9 mouse cellular contexts compared by ENCODE assay signal in genomic region chr11:5017506-5017905, GRCm38 (mm10). TPM values are rescaled to one million over a fixed set of nuclear protein-coding genes. Genes with fewer than 3 reads are reported as not detected.
DNase-seq lines count a peak whose midpoint lies in the region; ATAC-seq and TF ChIP-seq lines count a peak whose summit lies in the region.
"Had no signal": no experiment of that assay in that cellular context is flagged by ENCODE, and none has a peak within 500 bp of the region (broad histone marks: within the 10 kb centered on the region; RNA-seq: fewer than 3 reads in every experiment).

No protein-coding gene starts in this region.

- intact Hi-C loops in gastrocnemius, adult 2 months (cut with DNase I): no loop called here
- intact Hi-C loops in gastrocnemius, postnatal 14 days (cut with DNase I; ENCODE audit: low total_unique reads): no loop called here

- peaks cover 81% of the 10 kb centered on the region for H3K36me3 ChIP-seq in liver, embryonic 14.5 days (replicated peaks; ENCODE audit: control insufficient read depth, insufficient read depth, low read depth)
- peaks cover 15% of the 10 kb centered on the region for H3K36me3 ChIP-seq in ES-Bruce4 (ENCODE audit: control insufficient read depth, insufficient read depth, low read length, poor library complexity, severe bottlenecking)
- H3K36me3 ChIP-seq in midbrain, embryonic 13.5 days: peaks cover 89% of the 10 kb centered on the region

- ATAC-seq in liver, embryonic 14.5 days (ENCODE audit: insufficient read depth): no peak
- ATAC-seq in midbrain, embryonic 13.5 days: no peak

- H3K4me3 ChIP-seq in gastrocnemius, adult 2 months: no peak overlapping the region
- no peak overlapping the region for H3K4me3 ChIP-seq in liver, embryonic 14.5 days (ENCODE audit: insufficient read depth in 1 of 2, low read depth in 2 of 2, low read length in 2 of 2)
- no peak overlapping the region for H3K4me3 ChIP-seq in ES-Bruce4 (ENCODE audit: low read depth, low read length)
- H3K4me3 ChIP-seq in midbrain, embryonic 13.5 days (replicated peaks): no peak overlapping the region
- H3K4me3 ChIP-seq: hindbrain, embryonic 15.5 days had no signal

- H3K4me2 ChIP-seq in liver, embryonic 14.5 days (ENCODE audit: low read depth): no peak overlapping the region
- H3K4me2 ChIP-seq in midbrain, embryonic 13.5 days (replicated peaks): no peak overlapping the region
- H3K4me2 ChIP-seq: hindbrain, embryonic 15.5 days had no signal

- peak; percentile 20; the same call in 1 of the 2 replicates for TF ChIP-seq CTCF in gastrocnemius, adult 2 months (IDR thresholded peaks at IDR 0.05)
- peak; percentile 61 for TF ChIP-seq CTCF in liver, embryonic 14.5 days (IDR thresholded peaks at IDR 0.05; ENCODE audit: low read depth)
- peak; percentile 20 for TF ChIP-seq CTCF in ES-Bruce4 (IDR thresholded peaks at IDR 0.05; ENCODE audit: low read depth, low read length)
- TF ChIP-seq CTCF in brain, embryonic 14.5 days (IDR thresholded peaks at IDR 0.05; ENCODE audit: borderline replicate concordance, extremely low read depth, insufficient read depth, insufficient read length): peak; percentile 50; the same call in 1 of the 2 replicates

- no peak overlapping the region for H3K9ac ChIP-seq in liver, embryonic 14.5 days (replicated peaks)
- H3K9ac ChIP-seq in ES-Bruce4 (ENCODE audit: low read depth, poor library complexity, severe bottlenecking): no peak overlapping the region
- H3K9ac ChIP-seq in midbrain, embryonic 13.5 days (replicated peaks): no peak overlapping the region
- H3K9ac ChIP-seq: hindbrain, embryonic 15.5 days had no signal

- TF ChIP-seq POLR2A in ES-Bruce4 (IDR thresholded peaks at IDR 0.05; ENCODE audit: insufficient read depth, low read length): no peak
- TF ChIP-seq POLR2A in brain, embryonic 14.5 days (IDR thresholded peaks at IDR 0.05; ENCODE audit: borderline replicate concordance, extremely low read depth, insufficient read depth, insufficient read length, poor library complexity, severe bottlenecking): no peak

- no peaks in the 10 kb centered on the region for H3K9me3 ChIP-seq in liver, embryonic 14.5 days (ENCODE audit: control insufficient read depth, low read length)
- H3K9me3 ChIP-seq in ES-Bruce4 (replicated peaks; ENCODE audit: control insufficient read depth, insufficient read depth, low read length, poor library complexity, severe bottlenecking): no peaks in the 10 kb centered on the region
- H3K9me3 ChIP-seq in midbrain, embryonic 13.5 days: no peaks in the 10 kb centered on the region
- H3K9me3 ChIP-seq: hindbrain, embryonic 15.5 days had no signal

- H3K27me3 ChIP-seq in liver, embryonic 14.5 days (ENCODE audit: control insufficient read depth, insufficient read depth, low read length): no peaks in the 10 kb centered on the region
- no peaks in the 10 kb centered on the region for H3K27me3 ChIP-seq in ES-Bruce4 (ENCODE audit: control insufficient read depth, insufficient read depth, low read length, poor library complexity, severe bottlenecking)
- H3K27me3 ChIP-seq in midbrain, embryonic 13.5 days: no peaks in the 10 kb centered on the region
- H3K27me3 ChIP-seq: hindbrain, embryonic 15.5 days had no signal

- no peaks in the 10 kb centered on the region; a peak in 1 of 4 replicates for H3K4me1 ChIP-seq in liver, embryonic 14.5 days (replicated peaks; ENCODE audit: control insufficient read depth in 2 of 2, insufficient read depth in 2 of 2, low read length in 1 of 2)
- no peaks in the 10 kb centered on the region for H3K4me1 ChIP-seq in ES-Bruce4 (ENCODE audit: control insufficient read depth, insufficient read depth, low read length)
- H3K4me1 ChIP-seq in midbrain, embryonic 13.5 days (replicated peaks): no peaks in the 10 kb centered on the region
- H3K4me1 ChIP-seq: hindbrain, embryonic 15.5 days had no signal

- TF ChIP-seq EP300 in liver, embryonic 14.5 days (IDR thresholded peaks at IDR 0.05; ENCODE audit: low read depth): no peak
- TF ChIP-seq EP300 in ES-Bruce4 (IDR thresholded peaks at IDR 0.05; ENCODE audit: insufficient read depth, low read depth, low read length): no peak

- 70% methylated on average over 6 of the region's 6 CpGs for WGBS in liver, embryonic 14.5 days (ENCODE audit: insufficient replicate concordance)
- WGBS in midbrain, embryonic 13.5 days: 78% methylated on average over 6 of the region's 6 CpGs

- H3K27ac ChIP-seq in gastrocnemius, adult 2 months: no peak overlapping the region
- H3K27ac ChIP-seq in liver, embryonic 14.5 days: no peak overlapping the region
- H3K27ac ChIP-seq in ES-Bruce4 (ENCODE audit: insufficient read depth, low read length): no peak overlapping the region
- H3K27ac ChIP-seq in midbrain, embryonic 13.5 days: no peak overlapping the region
- H3K27ac ChIP-seq: hindbrain, embryonic 15.5 days had no signal

- no peak for DNase-seq in gastrocnemius, adult 2 months
- no peak for DNase-seq in gastrocnemius, postnatal 14 days
- DNase-seq in liver, embryonic 14.5 days (ENCODE audit: low read depth in 3 of 3, low spot score in 3 of 3): no peak
- no peak for DNase-seq in liver
- no peak for DNase-seq in brain, embryonic 14.5 days (ENCODE audit: low read depth)
- no peak for DNase-seq in yolk sac, embryonic 10.5 days (ENCODE audit: low spot score)

RNA-seq across cellular contexts. Expression of gene Ap1b1, which starts 30.9 kb away (rescaled TPM):
- 10 to 100 TPM; 35.8 to 40.5 TPM for total RNA-seq in gastrocnemius, adult 2 months (2021)
- 10 to 100 TPM; 31.6 to 41.1 TPM for total RNA-seq in gastrocnemius, postnatal 14 days (2021)
- 54.1 and 58.8 TPM in 2 replicates for polyA plus RNA-seq in liver, embryonic 14.5 days (2012; rRNA removed)
- polyA plus RNA-seq in liver, embryonic 14.5 days (2014; fragmentation: Nextera tagmentation; extraction: Ambion mirVana): 64.1 and 77.8 TPM in 2 replicates
- 55.4 and 61.2 TPM in 2 replicates for polyA plus RNA-seq in ES-Bruce4 (2011; ENCODE audit: insufficient read depth, insufficient read length, low read depth, missing spikeins)
- 110 and 115 TPM in 2 replicates for polyA plus RNA-seq in brain, embryonic 14.5 days (2012; rRNA removed)
- 87.2 and 93.9 TPM in 2 replicates for polyA plus RNA-seq in midbrain, embryonic 13.5 days (2015; fragmentation: Nextera tagmentation; extraction: Ambion mirVana)

RNA-seq across cellular contexts. Expression of gene Rasl10a, which starts 40.4 kb away (rescaled TPM):
- not detected for total RNA-seq in gastrocnemius, adult 2 months (2021)
- under 1 TPM in 1 of 2 experiments, not detected in 1; 0.25 TPM for total RNA-seq in gastrocnemius, postnatal 14 days (2021)
- polyA plus RNA-seq in liver, embryonic 14.5 days (2012; rRNA removed): 0.21 and 0.32 TPM in 2 replicates
- 0.34 and 0.38 TPM in 2 replicates for polyA plus RNA-seq in liver, embryonic 14.5 days (2014; fragmentation: Nextera tagmentation; extraction: Ambion mirVana)
- polyA plus RNA-seq in ES-Bruce4 (2011; ENCODE audit: insufficient read depth, insufficient read length, low read depth, missing spikeins): 4.2 and 4.4 TPM in 2 replicates
- 0.41 and 0.48 TPM in 2 replicates for polyA plus RNA-seq in brain, embryonic 14.5 days (2012; rRNA removed)
- 0.55 and 0.66 TPM in 2 replicates for polyA plus RNA-seq in midbrain, embryonic 13.5 days (2015; fragmentation: Nextera tagmentation; extraction: Ambion mirVana)

RNA-seq across cellular contexts. Expression of gene Gas2l1, which starts 47.6 kb away (rescaled TPM):
- total RNA-seq in gastrocnemius, adult 2 months (2021): 1 to 10 TPM; 3.6 to 5.0 TPM
- total RNA-seq in gastrocnemius, postnatal 14 days (2021): 10 to 100 TPM in 1 of 2 experiments, 1 to 10 TPM in 1; 8.4 to 12.0 TPM
- 10.9 and 11.3 TPM in 2 replicates for polyA plus RNA-seq in liver, embryonic 14.5 days (2012; rRNA removed)
- polyA plus RNA-seq in liver, embryonic 14.5 days (2014; fragmentation: Nextera tagmentation; extraction: Ambion mirVana): 12.1 and 17.1 TPM in 2 replicates
- 28.4 and 31.8 TPM in 2 replicates for polyA plus RNA-seq in ES-Bruce4 (2011; ENCODE audit: insufficient read depth, insufficient read length, low read depth, missing spikeins)
- 32.6 and 38.1 TPM in 2 replicates for polyA plus RNA-seq in brain, embryonic 14.5 days (2012; rRNA removed)
- polyA plus RNA-seq in midbrain, embryonic 13.5 days (2015; fragmentation: Nextera tagmentation; extraction: Ambion mirVana): 13.0 and 20.9 TPM in 2 replicates
